Mouse (Mus musculus) gastrocnemius, postnatal 4 days (tissue): ENCODE data around the gene Metrn. TPM values are rescaled to one million over a fixed set of nuclear protein-coding genes. Genes with fewer than 3 reads are reported as not detected.

Experiments used
- DNase-seq, 2 experiments: peaks; one replicate each; pipeline ENCODE4 v3.0.0; 2021 to 2022; ENCODE audit warnings: low spot score in 2 of 2, mixed read lengths in 2 of 2
- total RNA-seq, 2 experiments: library from RNA; stranded (reverse); gene quantifications; 2 replicates each; pipeline ENCODE4 v1.2.3; 2021

The Metrn gene
- total RNA-seq, 2 experiments from 2014 or later, result 46.3 to 51.6 TPM

DNA sequence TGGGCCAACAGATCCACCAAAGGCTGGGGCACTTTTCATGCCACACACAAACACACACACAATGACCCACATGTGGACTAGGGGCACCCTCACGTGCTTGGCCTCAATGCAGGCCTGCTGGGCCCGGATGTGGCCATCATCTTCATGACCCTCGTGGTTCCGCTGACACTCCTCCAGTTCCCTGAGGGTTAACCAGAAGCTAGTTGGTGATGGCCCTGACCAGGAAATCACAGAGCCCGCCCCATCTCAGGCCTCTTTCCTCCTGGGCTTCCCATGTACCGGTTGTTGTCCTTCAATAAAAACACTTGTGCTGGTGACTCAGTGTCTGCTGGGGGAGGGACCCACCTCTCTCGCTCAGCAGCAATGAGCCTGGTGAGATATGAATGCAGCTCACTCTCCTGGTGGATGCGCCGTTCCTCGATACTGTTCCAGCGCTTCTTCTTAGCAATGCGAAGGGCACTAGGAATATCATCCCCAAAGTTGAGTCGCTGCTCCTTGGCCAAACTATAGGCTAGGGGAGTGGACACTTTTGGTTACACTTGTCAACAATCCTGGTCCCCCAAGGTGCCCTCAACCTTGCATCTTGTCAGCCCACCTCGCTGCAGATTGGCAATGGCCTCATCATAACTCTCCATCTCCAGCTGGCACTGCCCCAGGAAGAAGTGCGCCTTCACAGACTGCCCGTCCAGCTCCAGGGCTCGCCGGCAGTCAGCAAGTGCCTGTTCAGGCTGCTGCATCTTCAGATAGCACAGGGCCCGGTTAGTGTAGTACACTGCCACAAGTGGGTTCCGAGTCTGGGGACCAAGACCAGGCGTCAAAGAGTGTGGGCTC is 34.7 kb upstream of the Metrn start:
- no peak for DNase-seq

- DNase-seq, result no peak
These were observed 34.0 kb upstream of the Metrn start for GRCm38 (mm10) chr17:25830806-25831431.

DNA sequence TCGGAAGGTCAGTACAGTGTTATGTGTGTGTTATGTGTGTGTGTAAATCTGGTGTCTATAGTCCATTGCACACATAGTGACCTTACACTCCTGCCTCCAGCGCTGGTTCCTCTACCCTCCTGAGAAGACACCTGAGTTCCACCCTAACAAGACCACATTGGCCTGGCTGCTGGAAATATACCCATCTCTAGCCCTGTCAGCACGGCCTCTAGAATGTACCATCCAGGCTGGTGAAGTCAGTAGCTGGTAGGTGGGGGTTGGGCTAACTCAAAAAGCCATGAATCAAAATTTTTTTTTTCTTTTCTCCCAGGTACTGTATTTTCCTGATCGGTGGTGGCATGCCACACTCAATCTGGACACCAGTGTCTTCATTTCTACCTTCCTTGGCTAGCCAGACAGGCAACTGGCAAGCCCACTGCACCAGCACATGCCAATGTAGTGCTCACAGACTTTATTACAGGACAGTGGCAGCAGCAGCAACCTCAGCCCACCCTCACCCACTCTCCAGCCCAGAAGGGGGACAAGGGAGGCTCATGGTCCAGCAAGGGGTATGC is 33.3 kb upstream of the Metrn start:
- DNase-seq, result no peak

- no peak for DNase-seq
These were observed 32.7 kb upstream of the Metrn start for GRCm38 (mm10) chr17:25829558-25830017.

DNA sequence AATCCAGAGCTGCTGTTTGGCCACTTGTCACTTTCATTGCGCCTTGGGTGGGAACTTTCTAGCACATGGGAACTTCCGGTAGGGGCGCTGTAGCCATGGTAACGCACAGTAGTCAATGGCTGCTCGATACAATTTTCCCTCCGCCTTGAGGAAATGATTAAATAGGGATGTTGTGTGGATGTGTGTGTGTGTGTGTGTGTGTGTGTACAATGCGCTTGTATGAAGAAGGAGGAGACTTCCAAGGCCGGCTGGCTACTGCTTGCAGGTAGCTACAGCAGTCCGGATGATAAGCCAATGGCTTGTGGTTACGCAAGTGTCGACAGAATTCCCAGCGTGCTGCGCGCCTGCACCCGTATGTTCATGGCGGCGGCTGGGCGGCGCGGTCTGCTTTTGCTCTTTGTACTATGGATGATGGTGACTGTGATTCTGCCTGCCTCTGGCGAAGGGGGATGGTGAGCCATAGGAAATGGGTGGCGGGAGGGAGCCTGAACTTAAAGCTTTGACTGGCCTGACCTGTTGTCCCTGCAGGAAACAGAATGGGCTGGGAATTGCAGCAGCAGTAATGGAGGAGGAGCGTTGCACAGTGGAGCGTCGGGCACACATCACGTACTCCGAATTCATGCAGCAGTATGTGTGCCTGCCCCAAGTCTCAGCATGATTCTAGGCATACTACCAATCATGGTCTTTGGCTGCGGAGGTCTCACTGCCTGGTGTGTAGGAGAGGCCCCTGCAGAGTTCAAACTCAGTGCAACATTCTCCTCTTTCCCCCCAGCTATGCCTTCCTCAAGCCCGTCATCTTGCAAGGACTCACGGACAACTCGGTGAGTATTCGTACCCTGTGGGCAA is 32.0 kb upstream of the Metrn start, which contains the start of gene Jmjd8:
Gene Jmjd8, plus strand, starts transcription at position 156 of the 846 bp plus-strand sequence.
- DNase-seq, result peak in 1 of 2 experiments; percentile 72

DNA sequence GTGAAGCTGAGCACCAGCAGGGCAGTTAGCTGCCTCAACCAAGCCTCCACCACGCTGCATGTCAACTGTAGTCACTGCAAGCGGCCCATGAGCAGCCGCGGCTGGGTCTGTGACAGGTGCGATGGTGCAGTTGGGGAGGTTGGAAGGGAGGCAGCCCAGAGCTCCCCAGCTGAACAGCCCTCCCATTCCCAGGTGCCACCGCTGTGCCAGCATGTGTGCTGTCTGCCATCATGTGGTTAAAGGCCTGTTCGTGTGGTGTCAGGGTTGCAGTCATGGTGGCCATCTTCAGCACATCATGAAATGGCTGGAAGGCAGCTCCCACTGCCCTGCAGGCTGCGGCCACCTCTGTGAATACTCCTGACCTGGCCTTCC is 31.3 kb upstream of the Metrn start:
- DNase-seq, result no peak

DNA sequence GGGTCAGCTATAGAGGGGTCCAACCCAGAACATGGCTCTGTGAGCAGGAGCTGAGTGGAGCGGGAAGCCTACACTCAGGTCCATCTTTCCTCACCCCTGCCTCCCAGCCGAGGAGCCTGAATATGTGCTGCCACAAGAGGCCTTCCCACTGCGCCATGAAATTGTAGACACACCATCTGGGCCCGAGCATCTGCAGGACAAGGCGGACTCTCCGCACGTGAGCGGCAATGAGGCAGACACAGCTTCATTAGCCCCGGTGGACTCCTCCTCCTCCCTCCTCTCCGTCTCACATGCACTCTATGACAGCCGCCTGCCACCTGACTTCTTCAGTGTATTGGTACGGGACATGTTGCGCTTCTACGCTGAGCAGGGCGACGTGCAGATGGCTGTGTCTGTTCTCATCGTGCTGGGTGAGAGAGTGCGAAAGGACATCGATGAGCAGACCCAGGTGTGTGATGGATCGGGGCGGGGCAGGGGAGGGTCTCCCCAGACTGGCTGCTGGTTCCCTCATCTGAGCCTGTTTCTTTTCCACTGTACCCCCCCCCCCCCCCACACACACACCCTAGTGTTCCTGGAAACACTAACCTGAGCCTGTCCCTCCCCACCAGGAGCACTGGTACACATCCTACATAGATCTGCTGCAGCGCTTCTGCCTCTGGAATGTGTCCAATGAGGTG is 30.7 kb upstream of the Metrn start:
- DNase-seq, result no peak

DNA sequence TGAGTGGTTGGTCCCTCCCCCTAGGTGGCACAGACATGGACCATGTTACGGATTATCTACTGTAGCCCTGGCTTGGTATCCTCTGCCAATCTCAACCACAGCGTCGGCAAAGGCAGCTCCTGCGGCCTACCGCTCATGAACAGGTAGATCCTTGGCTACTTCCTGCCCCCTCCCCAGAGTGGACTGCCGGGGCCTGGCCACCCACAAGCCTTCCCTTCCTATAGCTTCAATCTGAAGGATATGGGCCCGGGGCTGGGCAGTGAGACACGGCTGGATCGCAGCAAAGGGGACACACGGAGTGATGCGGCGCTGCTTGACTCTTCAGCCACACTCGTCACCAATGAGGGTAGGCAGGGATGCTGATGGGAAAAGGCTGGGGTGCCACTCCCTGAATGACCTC is 30.1 kb upstream of the Metrn start:
- DNase-seq, result no peak

DNA sequence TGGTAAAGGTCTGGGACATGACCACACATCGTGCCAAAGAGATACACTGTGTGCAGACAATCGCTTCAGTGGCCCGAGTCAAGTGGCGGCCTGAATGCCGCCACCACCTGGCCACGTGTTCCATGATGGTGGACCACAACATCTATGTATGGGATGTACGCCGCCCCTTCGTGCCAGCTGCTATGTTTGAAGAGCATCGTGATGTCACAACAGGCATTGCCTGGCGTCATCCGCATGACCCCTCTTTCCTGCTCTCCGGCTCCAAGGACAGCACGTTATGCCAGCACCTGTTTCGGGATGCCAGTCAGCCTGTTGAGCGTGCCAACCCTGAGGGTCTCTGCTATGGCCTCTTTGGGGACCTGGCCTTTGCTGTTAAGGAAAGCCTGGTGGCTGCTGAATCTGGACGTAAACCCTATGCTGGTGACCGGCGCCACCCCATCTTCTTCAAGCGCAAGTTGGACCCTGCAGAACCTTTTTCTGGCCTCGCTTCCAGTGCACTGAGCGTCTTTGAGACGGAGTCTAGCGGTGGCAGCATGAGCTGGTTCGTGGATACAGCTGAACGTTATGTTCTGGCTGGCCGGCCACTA is 29.1 kb upstream of the Metrn start:
- no peak for DNase-seq

DNA sequence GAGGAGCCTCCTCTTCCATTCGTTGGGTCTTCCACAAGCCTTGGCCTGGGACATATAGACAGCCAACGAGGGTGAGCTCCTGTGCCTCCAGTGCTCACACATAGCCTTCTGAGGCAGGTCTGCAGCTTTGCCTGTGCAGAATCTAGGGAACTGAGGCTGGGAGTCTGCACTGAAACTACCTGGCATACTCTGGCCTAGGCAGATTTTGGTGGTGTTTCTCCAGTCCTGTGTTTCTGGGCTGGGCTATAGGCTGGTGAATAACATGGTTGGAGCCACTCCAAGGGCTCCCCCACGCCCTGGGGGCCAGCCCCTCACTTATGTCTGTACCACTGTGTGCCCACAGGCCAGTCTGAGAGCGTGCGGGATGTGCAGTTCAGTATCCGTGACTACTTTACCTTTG is 28.4 kb upstream of the Metrn start:
- DNase-seq, result no peak

- no peak for DNase-seq
These were observed 27.6 kb upstream of the Metrn start for GRCm38 (mm10) chr17:25824362-25825142.

DNA sequence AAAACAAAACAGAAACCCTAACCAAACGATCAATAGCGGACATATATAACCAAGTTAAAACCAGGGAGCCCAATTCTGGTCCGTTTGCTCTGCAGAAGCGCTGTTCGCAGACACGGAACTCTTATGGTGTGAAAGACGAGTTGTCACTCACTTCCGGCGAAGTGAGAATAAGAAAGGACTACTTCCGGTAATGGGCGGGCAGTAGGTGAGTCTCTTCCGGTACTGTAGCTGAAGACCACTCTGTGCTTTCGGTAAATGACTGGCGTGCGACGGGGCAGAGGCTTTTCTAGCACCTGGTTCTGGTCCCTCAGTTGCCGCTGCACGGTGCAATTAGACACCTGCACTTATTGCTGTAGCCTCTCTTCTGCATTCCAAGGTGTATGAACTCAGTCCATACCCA is 26.5 kb upstream of the Metrn start, which contains the start of gene Wdr24:
Gene Wdr24, plus strand, starts transcription at position 176 of the 400 bp plus-strand sequence.
- DNase-seq, result peak in 1 of 2 experiments; percentile 65

- DNase-seq, result no peak
These were observed 22.2 kb upstream of the Metrn start for GRCm38 (mm10) chr17:25818851-25819780.

- no peak for DNase-seq
These were observed 20.7 kb upstream of the Metrn start for GRCm38 (mm10) chr17:25817662-25818061.

GRCm38 (mm10) chr17:25813471-25813870 is 16.5 kb upstream of the Metrn start:
- peak; percentile 81 to 90 for DNase-seq

DNA sequence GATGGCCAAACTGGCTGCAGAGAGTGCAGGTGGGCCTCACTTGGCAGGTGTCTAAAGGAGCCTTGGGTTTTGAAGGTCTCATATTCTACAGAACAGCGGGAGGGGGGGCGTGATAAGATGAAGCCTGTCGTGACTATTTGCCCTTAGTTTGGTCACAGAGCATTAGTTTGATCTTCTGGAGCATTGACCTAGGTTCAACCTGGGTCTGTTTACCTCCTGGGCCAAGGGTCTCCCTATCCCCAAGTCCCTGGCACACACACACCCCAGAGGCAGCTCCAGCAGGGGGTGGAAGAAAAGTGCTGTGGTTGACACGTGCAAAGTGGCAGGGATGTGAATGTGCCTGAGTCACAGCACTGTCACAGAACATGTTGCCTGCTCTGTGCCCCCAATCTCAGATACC is 14.0 kb upstream of the Metrn start:
- no peak for DNase-seq

DNA sequence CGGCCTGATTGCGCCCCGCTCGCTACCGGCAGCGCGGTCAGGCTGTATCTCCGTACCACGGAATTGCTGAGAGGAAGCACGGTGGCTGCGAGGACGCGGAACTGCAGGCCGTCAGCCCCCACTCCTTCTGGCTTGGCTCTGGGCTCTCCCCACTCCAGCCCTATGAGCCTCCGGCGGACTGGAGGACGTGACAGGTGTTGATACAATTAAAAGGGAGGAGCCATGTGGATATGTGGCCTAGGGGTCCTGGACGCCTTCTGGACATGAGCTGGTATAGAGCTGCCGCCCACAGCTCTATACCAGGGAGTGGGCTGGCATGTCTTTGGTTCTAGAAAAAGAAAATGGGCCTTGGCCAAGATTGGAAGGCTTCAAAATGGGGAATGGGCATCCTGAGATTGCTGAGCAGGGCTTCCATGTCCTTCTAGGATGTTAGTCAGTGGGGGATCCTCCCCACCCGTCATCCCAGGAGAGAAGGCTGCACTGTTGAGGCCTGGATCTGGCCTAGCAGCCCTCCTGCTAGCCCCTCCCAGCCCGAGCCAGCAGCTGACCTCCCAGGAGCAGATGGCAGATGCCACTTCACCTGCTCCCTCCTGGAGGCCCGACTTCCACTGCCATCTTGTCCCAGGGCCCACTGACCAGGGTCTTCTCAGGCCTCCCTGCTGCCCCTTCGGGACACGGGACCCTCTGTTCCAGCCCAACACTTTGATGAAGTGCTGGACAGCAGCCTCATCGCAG is 12.8 kb upstream of the Metrn start:
- no peak for DNase-seq
